Mouse (Mus musculus) bone marrow macrophage, adult 2 months (primary cell): ENCODE data around the gene St7.

Experiments used
- CTCF ChIP-seq: IDR thresholded peaks from 2 replicates; pipeline ENCODE4 v1.5.1; 2012; ENCODE audit warnings: low read depth, mild to moderate bottlenecking, low read length, moderate library complexity
- POLR2A ChIP-seq: IDR thresholded peaks from 2 replicates; pipeline ENCODE4 v1.6.1; 2012; ENCODE audit warnings: mild to moderate bottlenecking, low read depth, low read length, borderline replicate concordance

DNA sequence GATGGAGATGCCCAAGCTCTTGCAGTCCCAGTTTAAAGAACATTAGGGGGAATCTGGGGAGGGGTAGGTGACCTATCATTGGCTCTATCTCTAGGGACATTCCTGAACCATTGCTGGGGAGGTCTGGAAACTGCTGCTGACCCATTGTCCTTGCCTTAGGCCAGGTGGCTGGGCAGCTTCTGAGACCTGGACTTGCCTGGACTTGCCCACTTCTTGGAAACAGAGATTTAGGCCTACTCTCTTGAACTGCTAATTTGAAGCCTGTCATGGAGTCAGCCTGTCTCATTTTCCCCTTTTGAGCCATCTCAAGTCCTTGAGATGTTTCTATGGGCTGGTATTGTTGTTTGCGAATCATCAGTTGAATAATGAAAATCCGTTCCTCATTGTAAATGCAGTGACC, 130.9 kb downstream of the St7 start:
- TF ChIP-seq CTCF (no peak), POLR2A (no peak)
